Mouse (Mus musculus): ENCODE measurements at regions not wholly inside any gene's neighbourhood (a gene's known extent, or its start where the extent isn't known, plus 50 kb on each side); places are given as distances from the start of the nearest gene placed in this dataset.

GRCm38 (mm10) chr1:30362072-30362769 lies 511.5 kb downstream of the Phf3 start:
- H3K4me2 ChIP-seq (replicated peaks), result no peak overlapping the region
- 56% methylated on average over 7 of the region's 7 CpGs for WGBS
- no peak overlapping the region for H3K27ac ChIP-seq
- DNase-seq (ENCODE audit: low spot score) (no peak), ATAC-seq (ENCODE audit: low FRiP score) (peak; percentile 65; the same call in 1 of the 2 replicates)
- H3K4me1 ChIP-seq (replicated peaks; ENCODE audit: control insufficient read depth, insufficient read depth, low read length), result no peaks in the 10 kb centered on the region
- H3K9ac ChIP-seq, result no peak overlapping the region
- no peaks in the 10 kb centered on the region for H3K36me3 ChIP-seq (replicated peaks; ENCODE audit: control insufficient read depth, insufficient read depth)
- H3K9me3 ChIP-seq (ENCODE audit: control insufficient read depth, low read length), result no peaks in the 10 kb centered on the region
- H3K27me3 ChIP-seq (ENCODE audit: control insufficient read depth, insufficient read depth, low read length), result no peaks in the 10 kb centered on the region
- no peak overlapping the region for H3K4me3 ChIP-seq (replicated peaks; ENCODE audit: low read length)

GRCm38 (mm10) chr1:30320657-30321262 lies 553.0 kb downstream of the Phf3 start:
- 60% methylated on average over 6 of the region's 6 CpGs for WGBS
- Histone ChIP-seq H3K27ac (no peak overlapping the region), H3K9me3 (ENCODE audit: control insufficient read depth, low read length) (no peaks in the 10 kb centered on the region), H3K4me2 (replicated peaks) (no peak overlapping the region), H3K27me3 (ENCODE audit: control insufficient read depth, insufficient read depth, low read length) (no peaks in the 10 kb centered on the region), H3K4me1 (replicated peaks; ENCODE audit: control insufficient read depth, insufficient read depth, low read length) (no peaks in the 10 kb centered on the region), H3K36me3 (replicated peaks; ENCODE audit: control insufficient read depth, insufficient read depth) (no peaks in the 10 kb centered on the region), H3K9ac (no peak overlapping the region), H3K4me3 (replicated peaks; ENCODE audit: low read length) (no peak overlapping the region)
- DNase-seq (ENCODE audit: low spot score), result no peak
- no peak for ATAC-seq (ENCODE audit: low FRiP score)

- H3K36me3 ChIP-seq (replicated peaks; ENCODE audit: control insufficient read depth, insufficient read depth), result no peaks in the 10 kb centered on the region
- ATAC-seq (ENCODE audit: low FRiP score) (peak; percentile 34; the same call in 1 of the 2 replicates), DNase-seq (ENCODE audit: low spot score) (no peak)
- no peak overlapping the region for H3K9ac ChIP-seq
- no peaks in the 10 kb centered on the region for H3K27me3 ChIP-seq (ENCODE audit: control insufficient read depth, insufficient read depth, low read length)
- H3K4me3 ChIP-seq (replicated peaks; ENCODE audit: low read length), result no peak overlapping the region
- 74% methylated on average over 8 of the region's 8 CpGs for WGBS
- no peak overlapping the region for H3K27ac ChIP-seq
- no peak overlapping the region for H3K4me2 ChIP-seq (replicated peaks)
- no peaks in the 10 kb centered on the region for H3K9me3 ChIP-seq (ENCODE audit: control insufficient read depth, low read length)
- H3K4me1 ChIP-seq (replicated peaks; ENCODE audit: control insufficient read depth, insufficient read depth, low read length), result no peaks in the 10 kb centered on the region
Observed at GRCm38 (mm10) chr1:30318195-30318594, 555.5 kb downstream of the Phf3 start.

GRCm38 (mm10) chr1:30289073-30289472 lies 584.6 kb downstream of the Phf3 start:
- DNase-seq (ENCODE audit: low spot score), result no peak
- Histone ChIP-seq H3K4me1 (replicated peaks; ENCODE audit: control insufficient read depth, insufficient read depth, low read length) (no peaks in the 10 kb centered on the region), H3K9ac (no peak overlapping the region), H3K36me3 (replicated peaks; ENCODE audit: control insufficient read depth, insufficient read depth) (no peaks in the 10 kb centered on the region), H3K4me2 (replicated peaks) (no peak overlapping the region), H3K4me3 (replicated peaks; ENCODE audit: low read length) (no peak overlapping the region), H3K9me3 (ENCODE audit: control insufficient read depth, low read length) (no peaks in the 10 kb centered on the region), H3K27ac (no peak overlapping the region), H3K27me3 (ENCODE audit: control insufficient read depth, insufficient read depth, low read length) (no peaks in the 10 kb centered on the region)
- no peak for ATAC-seq (ENCODE audit: low FRiP score)
- WGBS, result 47% methylated on average over 2 of the region's 2 CpGs

GRCm38 (mm10) chr1:30262418-30262817 lies 611.3 kb downstream of the Phf3 start:
- no peaks in the 10 kb centered on the region for H3K9me3 ChIP-seq (ENCODE audit: control insufficient read depth, low read length)
- H3K9ac ChIP-seq, result no peak overlapping the region
- H3K27ac ChIP-seq, result no peak overlapping the region
- H3K4me3 ChIP-seq (replicated peaks; ENCODE audit: low read length), result no peak overlapping the region
- no peak for DNase-seq (ENCODE audit: low spot score)
- no peaks in the 10 kb centered on the region for H3K4me1 ChIP-seq (replicated peaks; ENCODE audit: control insufficient read depth, insufficient read depth, low read length)
- no peaks in the 10 kb centered on the region for H3K36me3 ChIP-seq (replicated peaks; ENCODE audit: control insufficient read depth, insufficient read depth)
- 42% methylated on average over 2 of the region's 2 CpGs for WGBS
- H3K27me3 ChIP-seq (ENCODE audit: control insufficient read depth, insufficient read depth, low read length), result no peaks in the 10 kb centered on the region
- no peak for ATAC-seq (ENCODE audit: low FRiP score)
- H3K4me2 ChIP-seq (replicated peaks), result no peak overlapping the region

- Histone ChIP-seq H3K27ac (no peak overlapping the region), H3K9ac (no peak overlapping the region), H3K4me3 (replicated peaks; ENCODE audit: low read length) (no peak overlapping the region), H3K4me2 (replicated peaks) (no peak overlapping the region), H3K9me3 (ENCODE audit: control insufficient read depth, low read length) (no peaks in the 10 kb centered on the region), H3K27me3 (ENCODE audit: control insufficient read depth, insufficient read depth, low read length) (no peaks in the 10 kb centered on the region), H3K36me3 (replicated peaks; ENCODE audit: control insufficient read depth, insufficient read depth) (no peaks in the 10 kb centered on the region), H3K4me1 (replicated peaks; ENCODE audit: control insufficient read depth, insufficient read depth, low read length) (no peaks in the 10 kb centered on the region)
- DNase-seq (ENCODE audit: low spot score), result no peak
- no peak for ATAC-seq (ENCODE audit: low FRiP score)
- 73% methylated on average over 3 of the region's 3 CpGs for WGBS
Observed at GRCm38 (mm10) chr1:30259547-30259946, 614.2 kb downstream of the Phf3 start.

- DNase-seq (ENCODE audit: low spot score), result no peak
- Histone ChIP-seq H3K36me3 (replicated peaks; ENCODE audit: control insufficient read depth, insufficient read depth) (no peaks in the 10 kb centered on the region), H3K27ac (no peak overlapping the region), H3K4me3 (replicated peaks; ENCODE audit: low read length) (no peak overlapping the region), H3K9me3 (ENCODE audit: control insufficient read depth, low read length) (no peaks in the 10 kb centered on the region), H3K4me2 (replicated peaks) (no peak overlapping the region), H3K9ac (no peak overlapping the region), H3K4me1 (replicated peaks; ENCODE audit: control insufficient read depth, insufficient read depth, low read length) (no peaks in the 10 kb centered on the region), H3K27me3 (ENCODE audit: control insufficient read depth, insufficient read depth, low read length) (no peaks in the 10 kb centered on the region)
- 0 out of 2 replicates have a peak, but pooled peaks have one; percentile 14 for ATAC-seq (ENCODE audit: low FRiP score)
- WGBS, result 48% methylated on average over 4 of the region's 4 CpGs
Observed at GRCm38 (mm10) chr1:30216764-30217348, 656.9 kb downstream of the Phf3 start.

- no peaks in the 10 kb centered on the region for H3K9me3 ChIP-seq (ENCODE audit: control insufficient read depth, low read length)
- no peak for ATAC-seq (ENCODE audit: low FRiP score)
- H3K27ac ChIP-seq, result no peak overlapping the region
- no peaks in the 10 kb centered on the region for H3K36me3 ChIP-seq (replicated peaks; ENCODE audit: control insufficient read depth, insufficient read depth)
- H3K4me2 ChIP-seq (replicated peaks), result no peak overlapping the region
- no peak for DNase-seq (ENCODE audit: low spot score)
- H3K4me1 ChIP-seq (replicated peaks; ENCODE audit: control insufficient read depth, insufficient read depth, low read length), result no peaks in the 10 kb centered on the region
- H3K4me3 ChIP-seq (replicated peaks; ENCODE audit: low read length), result no peak overlapping the region
- 83% methylated on average over 2 of the region's 2 CpGs for WGBS
- H3K27me3 ChIP-seq (ENCODE audit: control insufficient read depth, insufficient read depth, low read length), result no peaks in the 10 kb centered on the region
- no peak overlapping the region for H3K9ac ChIP-seq
Observed at GRCm38 (mm10) chr1:30204608-30205262, 669.0 kb downstream of the Phf3 start.

GRCm38 (mm10) chr1:30176225-30176624 lies 697.5 kb downstream of the Phf3 start:
- no peak overlapping the region for H3K9ac ChIP-seq
- H3K27ac ChIP-seq, result no peak overlapping the region
- H3K27me3 ChIP-seq (ENCODE audit: control insufficient read depth, insufficient read depth, low read length), result no peaks in the 10 kb centered on the region
- 47% methylated on average over 2 of the region's 2 CpGs for WGBS
- ATAC-seq (ENCODE audit: low FRiP score) (no peak), DNase-seq (ENCODE audit: low spot score) (no peak)
- no peak overlapping the region for H3K4me3 ChIP-seq (replicated peaks; ENCODE audit: low read length)
- H3K4me2 ChIP-seq (replicated peaks), result no peak overlapping the region
- no peaks in the 10 kb centered on the region for H3K9me3 ChIP-seq (ENCODE audit: control insufficient read depth, low read length)
- H3K36me3 ChIP-seq (replicated peaks; ENCODE audit: control insufficient read depth, insufficient read depth), result no peaks in the 10 kb centered on the region
- H3K4me1 ChIP-seq (replicated peaks; ENCODE audit: control insufficient read depth, insufficient read depth, low read length), result no peaks in the 10 kb centered on the region

Measured in hindbrain, embryonic 14.5 days (tissue).